Mouse (Mus musculus): Measurements from ENCODE around the gene Zfp672. TPM values are rescaled to one million over a fixed set of nuclear protein-coding genes. Genes with fewer than 3 reads are reported as not detected.

The Zfp672 gene
- polyA plus RNA-seq, 1 experiment from 2014 or later = 44.4 TPM

GRCm38 (mm10) chr11:58301837-58302754 is 28.0 kb downstream of the Zfp672 start:
- peak overlapping the region; percentile 91 for H3K27ac ChIP-seq (ENCODE audit: low read depth)
- peak; percentile 94 for DNase-seq
- peak overlapping the region; percentile 74 for H3K4me3 ChIP-seq (ENCODE audit: low read depth, low read length)
- TF ChIP-seq CTCF (IDR thresholded peaks at IDR 0.05; ENCODE audit: low read depth) = peak; percentile 95
- TF ChIP-seq EP300 (IDR thresholded peaks at IDR 0.05; ENCODE audit: low read depth) = peak; percentile 66; the same call in 1 of the 2 replicates
- under 1% methylated on average over 36 of the region's 36 CpGs for WGBS (ENCODE audit: insufficient replicate concordance)
- peak overlapping the region; percentile 75 for H3K9ac ChIP-seq (replicated peaks)
- peak; percentile 85 for ATAC-seq
- H3K4me1 ChIP-seq (ENCODE audit: insufficient read depth) = peaks cover 15% of the 10 kb centered on the region
- peak overlapping the region; percentile 84 for H3K4me2 ChIP-seq (ENCODE audit: low read depth, low read length)
- no peaks in the 10 kb centered on the region for H3K9me3 ChIP-seq (ENCODE audit: low read length)
- H3K27me3 ChIP-seq (ENCODE audit: insufficient read depth, low read length) = no peaks in the 10 kb centered on the region
- H3K36me3 ChIP-seq (replicated peaks; ENCODE audit: insufficient read depth, low read length) = no peaks in the 10 kb centered on the region

GRCm38 (mm10) chr11:58301057-58301456 is 29.1 kb downstream of the Zfp672 start:
- 21% methylated on average over 13 of the region's 13 CpGs for WGBS (ENCODE audit: insufficient replicate concordance)
- ATAC-seq (peak; percentile 14; the same call in 1 of the 2 replicates), DNase-seq (peak; percentile 82)
- Histone ChIP-seq H3K9ac (replicated peaks) (no peak overlapping the region), H3K4me1 (ENCODE audit: insufficient read depth) (peaks cover 8% of the 10 kb centered on the region), H3K27ac (ENCODE audit: low read depth) (no peak overlapping the region), H3K4me3 (ENCODE audit: low read depth, low read length) (peak overlapping the region; percentile 74; the same call in 1 of the 2 replicates), H3K4me2 (ENCODE audit: low read depth, low read length) (peak overlapping the region; percentile 84), H3K27me3 (ENCODE audit: insufficient read depth, low read length) (no peaks in the 10 kb centered on the region), H3K9me3 (ENCODE audit: low read length) (no peaks in the 10 kb centered on the region), H3K36me3 (replicated peaks; ENCODE audit: insufficient read depth, low read length) (no peaks in the 10 kb centered on the region)
- TF ChIP-seq CTCF (IDR thresholded peaks at IDR 0.05; ENCODE audit: low read depth) = peak; percentile 85
- no peak for TF ChIP-seq EP300 (IDR thresholded peaks at IDR 0.05; ENCODE audit: low read depth)

- 80% methylated on average over 6 of the region's 6 CpGs for whole genome bisulfite sequencing (ENCODE audit: insufficient replicate concordance)
- no peak overlapping the region for H3K27ac ChIP-seq (ENCODE audit: low read depth)
- H3K36me3 ChIP-seq (replicated peaks; ENCODE audit: insufficient read depth, low read length) = no peaks in the 10 kb centered on the region
- DNase-seq (no peak), ATAC-seq (no peak)
- no peak overlapping the region for H3K4me3 ChIP-seq (ENCODE audit: low read depth, low read length)
- no peak overlapping the region for H3K9ac ChIP-seq (replicated peaks)
- no peak for TF ChIP-seq CTCF (IDR thresholded peaks at IDR 0.05; ENCODE audit: low read depth)
- no peak for TF ChIP-seq EP300 (IDR thresholded peaks at IDR 0.05; ENCODE audit: low read depth)
- H3K4me1 ChIP-seq (ENCODE audit: insufficient read depth) = peaks cover 4% of the 10 kb centered on the region; the same call in 1 of the 2 replicates
- H3K27me3 ChIP-seq (ENCODE audit: insufficient read depth, low read length) = no peaks in the 10 kb centered on the region
- H3K4me2 ChIP-seq (ENCODE audit: low read depth, low read length) = no peak overlapping the region
- no peaks in the 10 kb centered on the region for H3K9me3 ChIP-seq (ENCODE audit: low read length)
Measured at GRCm38 (mm10) chr11:58297396-58297795, 32.7 kb downstream of the Zfp672 start.

- Histone ChIP-seq H3K27me3 (ENCODE audit: insufficient read depth, low read length) (no peaks in the 10 kb centered on the region), H3K36me3 (replicated peaks; ENCODE audit: insufficient read depth, low read length) (no peaks in the 10 kb centered on the region), H3K4me2 (ENCODE audit: low read depth, low read length) (no peak overlapping the region), H3K9me3 (ENCODE audit: low read length) (no peaks in the 10 kb centered on the region), H3K4me1 (ENCODE audit: insufficient read depth) (no peaks in the 10 kb centered on the region), H3K4me3 (ENCODE audit: low read depth, low read length) (no peak overlapping the region), H3K9ac (replicated peaks) (no peak overlapping the region), H3K27ac (ENCODE audit: low read depth) (no peak overlapping the region)
- TF ChIP-seq EP300 (IDR thresholded peaks at IDR 0.05; ENCODE audit: low read depth) (no peak), CTCF (IDR thresholded peaks at IDR 0.05; ENCODE audit: low read depth) (no peak)
- ATAC-seq (no peak), DNase-seq (no peak)
- WGBS (ENCODE audit: insufficient replicate concordance) = 51% methylated on average over 4 of the region's 4 CpGs
Measured at GRCm38 (mm10) chr11:58292791-58293190, 37.3 kb downstream of the Zfp672 start.

- TF ChIP-seq CTCF (IDR thresholded peaks at IDR 0.05; ENCODE audit: low read depth) (no peak), EP300 (IDR thresholded peaks at IDR 0.05; ENCODE audit: low read depth) (no peak)
- no peaks in the 10 kb centered on the region for H3K9me3 ChIP-seq (ENCODE audit: low read length)
- H3K36me3 ChIP-seq (replicated peaks; ENCODE audit: insufficient read depth, low read length) = no peaks in the 10 kb centered on the region
- ATAC-seq (no peak), DNase-seq (no peak)
- WGBS (ENCODE audit: insufficient replicate concordance) = 74% methylated on average over 4 of the region's 4 CpGs
- H3K4me3 ChIP-seq (ENCODE audit: low read depth, low read length) = no peak overlapping the region
- no peaks in the 10 kb centered on the region for H3K27me3 ChIP-seq (ENCODE audit: insufficient read depth, low read length)
- no peak overlapping the region for H3K4me2 ChIP-seq (ENCODE audit: low read depth, low read length)
- H3K4me1 ChIP-seq (ENCODE audit: insufficient read depth) = no peaks in the 10 kb centered on the region
- no peak overlapping the region for H3K27ac ChIP-seq (ENCODE audit: low read depth)
- H3K9ac ChIP-seq (replicated peaks) = no peak overlapping the region
Measured at GRCm38 (mm10) chr11:58290812-58291211, 39.3 kb downstream of the Zfp672 start.

GRCm38 (mm10) chr11:58289992-58290682 is 40.0 kb downstream of the Zfp672 start:
- no peaks in the 10 kb centered on the region for H3K27me3 ChIP-seq (ENCODE audit: insufficient read depth, low read length)
- ATAC-seq (no peak), DNase-seq (no peak)
- H3K27ac ChIP-seq (ENCODE audit: low read depth) = no peak overlapping the region
- H3K4me3 ChIP-seq (ENCODE audit: low read depth, low read length) = no peak overlapping the region
- WGBS (ENCODE audit: insufficient replicate concordance) = 37% methylated on average over 9 of the region's 9 CpGs
- TF ChIP-seq CTCF (IDR thresholded peaks at IDR 0.05; ENCODE audit: low read depth) (no peak), EP300 (IDR thresholded peaks at IDR 0.05; ENCODE audit: low read depth) (no peak)
- H3K9me3 ChIP-seq (ENCODE audit: low read length) = no peaks in the 10 kb centered on the region
- H3K4me2 ChIP-seq (ENCODE audit: low read depth, low read length) = no peak overlapping the region
- H3K9ac ChIP-seq (replicated peaks) = no peak overlapping the region; the same call in 1 of the 2 replicates
- no peaks in the 10 kb centered on the region for H3K36me3 ChIP-seq (replicated peaks; ENCODE audit: insufficient read depth, low read length)
- H3K4me1 ChIP-seq (ENCODE audit: insufficient read depth) = no peaks in the 10 kb centered on the region
